Mouse (Mus musculus) erythroblast, adult 5-6 weeks (primary cell): Measurements from ENCODE around the gene Cdk18. TPM values are rescaled to one million over a fixed set of nuclear protein-coding genes. Genes with fewer than 3 reads are reported as not detected.

Experiments
- ATAC-seq: replicated peaks from 2 replicates; pipeline ENCODE4 v1.8.0; 2016; ENCODE audit warnings: moderate number of reproducible peaks, mild to moderate bottlenecking, moderate TSS enrichment, inconsistent platforms; ENCODE audit not compliant: poor library complexity, low FRiP score, severe bottlenecking
- total RNA-seq, 2 experiments: library from RNA; stranded (forward) in 1 of 2; stranded (reverse) in 1 of 2; fragments of 150-400 nt in 1 of 2; fragments of 200-764, 138-1000 nt in 1 of 2; gene quantifications; 2 replicates each; pipeline versions ENCODE4 v1.2.3 to v1.2.4; 2015 to 2017; ENCODE audit warnings: low replicate concordance in 2 of 2

The Cdk18 gene
- total RNA-seq, 2 experiments from 2014 or later, result not detected

GRCm38 (mm10) chr1:132150817-132151601 lies 11.5 kb upstream of the Cdk18 start:
- no peak for ATAC-seq

GRCm38 (mm10) chr1:132150171-132150570 lies 10.7 kb upstream of the Cdk18 start:
- no peak for ATAC-seq

- no peak for ATAC-seq
Measured at GRCm38 (mm10) chr1:132149410-132149809, 9.9 kb upstream of the Cdk18 start.

- ATAC-seq, result no peak
Measured at GRCm38 (mm10) chr1:132145973-132146685, 6.6 kb upstream of the Cdk18 start.

- ATAC-seq, result no peak
Measured at GRCm38 (mm10) chr1:132144837-132145236, 5.4 kb upstream of the Cdk18 start.

GRCm38 (mm10) chr1:132144223-132144622 lies 4.7 kb upstream of the Cdk18 start:
- no peak for ATAC-seq

GRCm38 (mm10) chr1:132143730-132144129 lies 4.2 kb upstream of the Cdk18 start:
- no peak for ATAC-seq

GRCm38 (mm10) chr1:132143079-132143478 lies 3.6 kb upstream of the Cdk18 start:
- no peak for ATAC-seq

GRCm38 (mm10) chr1:132141753-132142152 lies 2.3 kb upstream of the Cdk18 start:
- ATAC-seq, result no peak

GRCm38 (mm10) chr1:132141166-132141565 lies 1.7 kb upstream of the Cdk18 start:
- ATAC-seq, result no peak

- no peak for ATAC-seq
Measured at GRCm38 (mm10) chr1:132140574-132140973, 1.1 kb upstream of the Cdk18 start.

GRCm38 (mm10) chr1:132140171-132140570 lies 687 bp upstream of the Cdk18 start:
- ATAC-seq, result 0 out of 2 replicates have a peak, but pooled peaks have one; percentile 40

- no peak for ATAC-seq
Measured at GRCm38 (mm10) chr1:132138576-132139415, 688 bp downstream of the Cdk18 start.

GRCm38 (mm10) chr1:132137935-132138575 lies 1.4 kb downstream of the Cdk18 start:
- no peak for ATAC-seq

- no peak for ATAC-seq
Measured at GRCm38 (mm10) chr1:132136847-132137246, 2.6 kb downstream of the Cdk18 start.

GRCm38 (mm10) chr1:132135631-132136030 lies 3.9 kb downstream of the Cdk18 start:
- ATAC-seq, result no peak

GRCm38 (mm10) chr1:132128311-132128710 lies 11.2 kb downstream of the Cdk18 start:
- ATAC-seq, result no peak

- ATAC-seq, result no peak
Measured at GRCm38 (mm10) chr1:132125803-132126405, 13.6 kb downstream of the Cdk18 start.

GRCm38 (mm10) chr1:132125249-132125648 lies 14.2 kb downstream of the Cdk18 start:
- ATAC-seq, result no peak
